Mouse (Mus musculus): ENCODE measurements around the gene Ggt1. TPM values are rescaled to one million over a fixed set of nuclear protein-coding genes. Genes with fewer than 3 reads are reported as not detected.
"Not testable (repeated sequence)": the region's sequence is repeated elsewhere in the genome, so short reads cannot be mapped to it uniquely, and the experiment has no call there.

Ggt1 gene
- 1 to 10 TPM; 2.1 to 3.1 TPM for polyA plus RNA-seq (2017; shearing (Covaris generic))

DNA sequence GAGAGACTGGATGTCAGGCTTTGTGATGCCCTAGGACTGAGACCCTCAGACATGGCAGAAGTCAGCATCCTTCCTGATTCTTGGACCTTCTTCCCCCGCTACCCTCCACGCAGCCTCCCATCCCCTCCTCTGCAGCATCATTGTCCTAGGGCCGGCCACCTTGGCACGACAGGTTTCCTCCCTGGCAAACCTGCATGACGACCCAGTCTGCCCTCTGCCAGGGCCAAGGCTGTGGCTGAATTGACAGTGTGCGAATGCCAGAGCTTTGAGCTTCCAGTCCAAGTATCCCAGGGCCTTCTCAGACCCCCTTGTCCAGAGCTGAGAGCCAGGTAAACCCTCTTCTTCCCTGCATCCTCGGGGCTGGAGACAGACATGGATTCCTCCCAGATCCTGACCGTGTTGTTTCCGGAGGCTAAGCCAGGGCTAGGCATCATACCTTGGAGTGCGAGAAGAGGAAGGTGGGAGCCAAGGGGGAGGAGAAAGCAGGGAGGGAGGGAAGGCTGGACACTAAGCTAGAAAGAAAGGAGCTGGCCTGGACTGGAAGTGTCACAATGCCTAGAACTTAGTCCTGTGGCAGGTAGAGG lies at the start of gene Ggt1:
Gene Ggt1, plus strand, starts transcription at position 534 of the 584 bp plus-strand sequence.
- no peak for ATAC-seq

DNA sequence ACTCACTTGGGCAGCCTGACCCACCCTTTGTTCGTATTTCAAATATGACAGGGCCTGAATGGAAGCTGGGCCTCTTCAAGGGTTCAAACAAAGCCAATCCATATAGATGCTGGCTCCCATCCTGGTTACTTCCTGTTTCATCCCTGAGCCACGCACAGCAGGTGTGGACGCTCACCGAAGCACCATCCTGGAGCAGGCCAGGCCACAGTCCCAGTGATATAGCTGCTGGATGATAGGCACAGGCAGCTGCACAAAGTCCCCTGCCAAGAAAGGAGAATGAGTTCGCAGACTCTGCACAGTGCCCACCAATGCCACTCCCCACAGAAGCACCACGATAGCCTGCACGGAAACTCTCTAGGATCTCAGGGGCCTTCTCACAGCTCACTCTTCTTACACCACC lies 49.5 kb upstream of the Ggt1 start:
- no peak for ATAC-seq

DNA sequence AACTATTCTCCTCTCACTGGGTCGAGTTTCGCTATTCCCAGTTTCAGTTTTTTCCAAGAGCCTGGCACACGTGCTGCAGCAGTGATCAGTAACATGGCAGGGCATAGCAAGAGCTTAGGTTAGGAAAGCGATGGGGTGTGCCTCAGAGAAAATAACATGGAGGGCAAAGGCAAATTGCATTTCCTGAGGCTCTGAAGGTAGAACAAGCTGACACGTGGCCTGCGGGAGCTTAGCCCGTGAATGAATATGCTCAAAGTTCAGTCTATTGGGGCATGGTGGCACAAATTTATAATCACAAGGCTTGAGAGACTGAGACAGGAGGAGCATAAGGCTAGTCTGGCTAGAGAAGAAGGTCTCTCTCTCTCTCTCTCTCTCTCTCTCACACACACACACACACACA lies 48.6 kb upstream of the Ggt1 start:
- ATAC-seq = no peak

DNA sequence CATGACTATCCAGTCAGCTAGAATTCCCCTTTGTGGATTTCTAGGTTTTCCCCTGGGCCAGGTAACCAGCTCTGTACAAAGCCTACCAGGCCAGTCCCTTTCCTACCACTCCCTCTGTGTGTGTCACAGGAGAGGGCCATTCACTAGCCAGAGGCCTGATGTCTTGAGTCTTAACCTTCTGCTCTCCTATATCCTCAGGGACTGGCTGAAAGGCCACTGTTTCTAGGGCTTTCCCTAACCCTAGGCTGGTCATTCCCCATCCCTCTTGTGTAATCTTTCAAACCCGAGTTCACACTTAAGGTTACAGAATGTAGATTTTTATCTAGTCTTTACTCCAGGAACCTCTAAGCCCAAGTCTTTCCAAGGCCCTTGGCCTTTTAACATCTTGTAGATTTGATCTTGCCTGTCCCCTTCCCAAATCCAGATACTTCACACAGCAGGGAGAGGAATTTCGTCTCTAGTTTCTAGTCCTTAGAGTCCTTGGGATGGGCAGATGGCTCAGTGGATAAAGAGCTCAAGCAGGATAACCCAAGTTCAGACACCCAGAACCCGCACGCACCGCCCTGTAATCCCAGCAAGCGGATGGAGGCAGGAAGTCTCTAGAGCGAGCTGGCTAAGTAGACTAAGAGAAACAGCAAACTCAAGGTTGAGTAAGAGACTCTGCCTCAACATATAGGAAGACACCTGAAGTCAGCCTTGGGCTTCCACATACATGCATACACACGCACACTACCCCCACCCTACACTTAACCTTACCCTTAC lies 47.9 kb upstream of the Ggt1 start:
- ATAC-seq = no peak

DNA sequence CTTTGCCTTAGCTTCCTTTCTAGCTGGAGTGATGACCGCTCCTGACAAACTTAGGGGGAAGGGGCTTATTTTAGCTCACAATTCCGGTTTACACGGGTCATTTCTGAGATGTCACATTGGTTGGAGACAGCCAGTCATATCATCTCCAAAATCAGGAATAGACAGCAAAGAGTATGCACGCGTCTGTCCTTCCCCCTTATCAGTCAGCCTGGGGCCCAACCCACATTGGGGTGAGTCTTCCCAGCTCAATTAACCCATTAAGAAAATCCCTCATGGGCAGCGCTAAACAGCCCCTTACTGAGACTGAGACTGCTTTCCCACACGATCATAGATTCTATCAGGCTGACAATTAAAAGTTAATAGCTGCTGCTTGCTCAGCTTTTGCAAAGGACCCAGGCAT lies 47.0 kb upstream of the Ggt1 start:
- no peak for ATAC-seq

DNA sequence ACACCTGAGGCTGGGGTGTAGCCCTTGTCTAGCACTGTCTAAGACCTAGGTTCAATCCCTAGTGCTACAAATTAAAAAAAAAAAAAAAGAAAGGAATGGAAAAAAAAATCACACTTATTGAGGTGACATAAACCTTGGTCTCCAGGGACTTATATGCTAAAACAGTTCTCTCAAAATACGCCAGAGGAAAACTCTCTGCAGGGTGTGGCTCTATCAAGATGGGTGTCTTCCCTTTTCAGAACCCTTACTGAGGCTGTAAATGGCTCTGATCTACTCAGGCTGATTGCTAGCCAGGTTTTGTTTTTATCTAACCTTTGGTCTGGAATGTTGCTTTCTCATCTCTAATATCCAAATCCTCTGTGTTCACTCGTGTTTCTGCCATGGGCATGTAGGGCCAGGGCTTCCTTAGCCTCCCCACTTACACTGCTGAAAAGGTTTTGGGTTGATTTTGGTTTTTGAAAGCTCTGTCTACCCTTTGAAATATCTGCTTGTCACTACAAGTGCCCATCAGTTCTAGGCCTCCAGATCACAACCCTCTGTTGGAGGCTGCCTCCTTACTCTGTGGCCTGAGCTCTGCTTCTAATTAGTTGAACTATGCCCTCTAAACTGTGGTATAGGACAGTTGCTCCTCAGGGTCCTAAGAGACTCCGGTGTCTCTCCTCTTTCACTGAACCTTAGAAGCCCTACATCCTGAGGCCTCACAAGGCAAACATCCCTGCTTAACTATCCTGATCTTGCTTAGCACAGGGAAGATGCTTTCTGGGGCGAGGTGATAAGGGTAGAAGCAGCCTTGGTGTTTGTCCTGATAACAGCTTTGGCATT lies 46.0 kb upstream of the Ggt1 start:
- ATAC-seq = no peak

DNA sequence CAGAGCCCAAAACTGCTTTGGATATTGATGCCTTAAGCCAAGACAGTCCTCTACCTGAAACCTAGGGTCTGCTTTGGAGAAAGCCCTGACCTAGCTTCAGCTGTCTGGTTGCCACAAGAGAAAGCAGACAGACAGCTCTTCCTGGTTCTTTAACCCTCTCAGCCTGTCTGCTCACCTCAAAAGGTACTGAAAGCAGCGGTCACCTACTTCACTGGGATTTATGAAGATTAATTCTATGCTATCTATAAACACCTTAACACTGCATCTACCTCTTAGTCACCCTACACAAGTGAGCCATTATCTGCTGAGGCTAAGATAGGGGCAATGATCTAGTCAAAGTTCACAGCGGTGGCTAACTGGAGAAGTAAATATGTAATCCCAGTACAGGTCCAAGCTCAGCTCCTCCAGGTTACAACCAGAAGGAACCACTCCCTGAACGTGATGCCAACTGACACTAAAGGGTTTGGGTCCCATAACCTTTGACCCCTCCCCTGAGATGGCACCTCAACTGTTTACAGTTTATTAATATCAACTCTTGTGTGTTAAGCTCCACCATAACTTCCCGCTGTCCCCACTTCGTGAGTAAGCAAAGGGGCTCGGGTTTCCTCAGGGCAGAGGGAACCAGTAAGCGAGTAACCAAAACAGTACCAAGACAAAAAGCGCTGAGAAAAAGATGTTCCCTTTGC lies 45.2 kb upstream of the Ggt1 start:
- no peak for ATAC-seq

DNA sequence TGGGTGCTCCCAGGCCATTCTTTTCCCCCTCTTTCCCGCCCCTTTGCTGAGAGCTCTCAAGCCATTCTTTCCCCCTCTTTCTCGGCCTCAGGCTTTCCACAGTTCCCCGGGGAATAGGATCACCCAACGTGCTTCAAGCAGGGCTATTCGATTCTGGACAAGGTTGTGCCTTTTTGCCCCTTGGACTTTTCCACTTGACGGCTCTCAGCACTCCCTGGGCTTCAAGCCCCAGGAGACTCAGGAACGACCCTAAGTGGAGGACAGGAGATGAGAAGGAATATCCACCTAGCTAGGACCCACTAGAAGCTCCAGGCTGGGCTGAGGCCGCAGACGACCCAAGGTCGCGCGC lies 44.7 kb upstream of the Ggt1 start:
- no peak for ATAC-seq

DNA sequence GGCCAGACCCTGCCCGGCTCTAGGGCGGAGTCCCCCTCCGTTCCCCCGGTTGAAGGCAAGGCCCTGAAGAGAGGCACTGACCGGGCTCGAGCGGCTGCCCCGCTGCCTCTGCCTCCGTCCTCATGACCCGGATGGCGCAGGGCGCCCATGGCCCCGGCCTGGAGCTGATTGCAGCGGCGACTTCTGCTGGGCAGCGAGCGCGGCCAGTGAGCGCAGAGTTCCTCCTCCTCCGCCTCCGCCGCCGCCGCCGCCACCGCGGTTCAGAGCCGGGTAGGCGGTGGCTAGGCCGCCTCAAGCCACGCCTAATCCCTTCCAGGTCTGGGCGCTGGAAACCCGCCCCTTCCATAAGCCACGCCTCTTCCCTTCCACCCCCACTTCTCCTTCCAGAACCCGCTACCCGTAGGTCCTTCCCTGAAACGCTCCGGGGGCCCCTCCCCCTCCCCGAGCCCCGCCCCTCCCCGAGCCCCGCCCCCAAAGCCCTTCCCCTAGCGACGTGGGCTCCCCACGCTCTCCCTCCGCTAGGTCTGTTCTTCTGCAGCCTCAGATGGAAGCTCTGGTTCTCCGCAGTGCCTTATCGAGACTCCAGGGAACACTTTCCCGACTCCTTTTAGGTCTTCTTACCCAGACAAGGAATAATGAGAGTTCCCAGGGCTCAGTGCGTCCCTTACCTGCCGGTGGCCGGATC lies 44.2 kb upstream of the Ggt1 start, which contains the start of gene Snrpd3:
Gene Snrpd3, plus strand, starts transcription at position 479 of the 685 bp plus-strand sequence.
- ATAC-seq = peak; percentile 85

DNA sequence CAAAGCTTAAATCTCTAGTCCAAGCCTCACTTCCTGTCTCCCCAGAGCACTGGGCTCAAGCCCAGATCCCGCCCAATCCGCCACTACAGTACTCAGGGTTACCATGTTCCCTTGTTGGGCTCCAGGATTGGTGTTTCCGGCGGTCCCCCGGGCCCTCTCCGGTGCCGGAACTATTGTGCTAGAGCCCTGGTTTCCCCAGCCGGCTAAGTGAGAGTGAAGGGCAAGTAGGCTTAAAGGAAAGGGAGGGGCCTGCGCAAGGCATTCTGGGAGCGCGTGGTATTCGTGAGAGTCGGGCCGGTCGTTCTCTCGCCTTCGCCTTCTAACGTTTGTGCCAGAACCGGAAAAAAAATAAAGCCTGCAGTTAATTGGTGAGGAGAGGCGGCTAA lies 43.7 kb upstream of the Ggt1 start, which contains the start of gene Gucd1:
Gene Gucd1, minus strand, starts transcription at position 215 of the 386 bp plus-strand sequence.
- peak; percentile 83 for ATAC-seq

DNA sequence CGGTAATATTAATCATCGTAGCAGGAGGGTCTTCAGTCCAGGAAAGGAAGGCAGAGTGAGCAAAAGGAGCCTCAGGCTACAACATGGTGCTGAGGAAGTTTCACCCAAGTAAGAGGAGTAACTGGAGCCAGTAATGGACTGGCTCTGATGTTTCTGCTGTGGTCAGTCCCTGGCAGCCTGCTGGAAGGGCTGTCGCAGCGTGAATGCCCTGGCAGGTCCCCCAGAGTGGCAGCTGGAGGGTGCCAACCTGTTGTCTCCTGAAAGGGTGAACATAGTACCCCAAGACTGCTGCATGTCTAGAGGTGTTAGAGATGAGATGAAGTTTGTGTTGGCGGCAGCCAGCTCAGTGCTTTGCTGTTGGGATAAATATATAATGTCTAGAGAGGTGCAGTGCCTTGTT lies 40.8 kb upstream of the Ggt1 start:
- ATAC-seq = no peak

DNA sequence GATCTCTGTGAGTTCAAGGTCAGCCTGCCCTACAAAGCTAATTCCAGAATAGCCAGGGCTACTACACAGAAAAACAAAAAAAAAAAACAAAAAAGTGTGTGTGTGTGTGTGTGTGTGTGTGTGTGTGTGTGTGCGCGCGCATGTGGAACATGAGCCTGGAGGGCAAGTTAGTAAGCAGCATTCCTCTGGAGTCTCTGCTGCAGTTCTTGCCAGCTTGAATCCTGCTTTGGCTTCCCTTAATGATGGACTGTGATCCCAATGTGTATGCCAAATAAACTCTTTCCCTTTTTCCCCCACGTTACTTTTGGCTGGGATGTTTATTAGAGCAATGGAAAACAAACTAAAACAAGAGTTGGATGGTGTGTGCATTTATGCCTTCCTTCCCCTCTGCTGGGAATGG lies 39.8 kb upstream of the Ggt1 start:
- ATAC-seq = no peak

DNA sequence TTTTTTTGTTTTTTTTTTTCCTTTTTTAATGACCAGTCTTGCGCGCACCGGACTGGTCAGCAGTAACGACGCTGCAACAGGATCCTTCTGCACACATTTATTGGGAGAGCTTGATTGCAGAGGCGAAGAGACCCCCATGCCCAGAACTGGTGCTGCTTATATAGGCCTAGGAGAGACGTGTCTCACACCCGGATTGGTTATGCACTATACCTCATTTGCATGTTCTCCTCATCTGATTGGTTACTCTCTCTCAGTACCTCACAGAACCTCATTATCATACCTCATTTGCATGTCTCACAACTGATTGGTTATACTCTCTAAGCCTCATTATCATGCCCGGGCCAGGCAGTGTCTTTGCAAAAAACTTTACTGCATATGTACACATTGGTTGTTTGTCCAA lies 36.0 kb upstream of the Ggt1 start:
- not testable (repeated sequence) for ATAC-seq

DNA sequence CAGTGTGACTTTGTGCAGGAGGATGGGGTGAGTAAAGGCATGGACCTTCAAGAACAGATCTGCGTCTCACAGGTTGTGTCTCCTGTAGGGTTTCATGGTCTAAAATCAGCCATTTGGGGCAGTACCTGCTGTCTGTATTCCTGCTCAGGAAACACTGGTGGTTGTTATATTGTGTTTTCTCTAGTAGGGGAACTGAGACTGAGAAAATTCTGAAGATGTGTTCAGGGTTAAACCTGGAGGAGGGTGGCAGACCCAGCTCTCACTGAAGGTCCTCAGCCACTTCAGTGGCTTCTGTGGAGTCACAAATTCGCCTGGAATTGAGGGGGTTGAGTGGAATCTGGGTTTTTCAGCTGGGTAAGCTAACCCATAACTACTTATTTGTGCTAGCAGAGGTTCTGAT lies 31.1 kb upstream of the Ggt1 start:
- ATAC-seq = no peak

DNA sequence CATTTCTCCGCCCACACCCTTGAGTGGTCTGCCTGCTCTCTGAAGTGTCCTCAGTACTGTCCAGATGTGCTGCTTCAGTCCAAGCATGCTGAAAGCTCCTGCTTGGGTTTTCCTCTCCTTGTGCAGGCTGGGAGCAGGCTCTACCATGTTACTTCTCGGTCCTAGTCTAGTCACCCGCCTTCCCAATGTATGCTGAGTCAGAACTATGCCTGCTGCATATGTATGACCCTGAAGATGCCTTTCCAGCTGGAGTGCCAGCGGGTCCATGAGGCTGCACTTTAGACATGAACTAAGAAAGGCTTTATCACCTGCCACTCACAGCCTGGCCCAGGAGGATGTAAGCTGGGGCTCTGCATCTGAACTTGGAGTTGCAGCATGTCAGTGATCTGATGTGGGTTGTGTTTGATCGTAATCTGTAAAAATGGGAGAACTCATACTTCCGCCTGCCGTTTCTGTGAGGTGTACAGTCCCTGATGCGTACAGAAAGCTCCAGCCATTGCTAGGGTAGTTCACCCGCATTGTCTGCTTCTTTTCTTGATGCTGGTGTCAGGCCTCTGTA lies 29.8 kb upstream of the Ggt1 start:
- peak; percentile 86 for ATAC-seq

DNA sequence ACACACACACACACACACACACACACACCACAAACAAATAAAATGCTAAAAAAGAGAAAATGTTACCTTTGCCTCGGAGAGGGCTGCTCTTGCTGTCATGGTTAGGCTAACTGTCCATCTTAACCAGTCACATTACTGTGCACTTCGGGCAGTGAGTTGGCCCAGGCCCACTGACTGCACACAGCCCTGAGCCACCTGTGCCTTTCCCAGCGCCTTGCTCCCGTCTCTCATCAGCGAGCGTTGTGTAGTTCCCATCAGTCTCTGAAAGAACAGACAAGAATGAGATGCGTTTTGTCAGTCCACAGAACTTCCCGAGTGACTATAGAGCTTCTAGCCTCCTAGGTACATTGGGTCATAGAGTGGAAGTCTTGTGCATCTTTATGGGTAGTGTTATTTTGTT lies 27.2 kb upstream of the Ggt1 start:
- no peak for ATAC-seq

DNA sequence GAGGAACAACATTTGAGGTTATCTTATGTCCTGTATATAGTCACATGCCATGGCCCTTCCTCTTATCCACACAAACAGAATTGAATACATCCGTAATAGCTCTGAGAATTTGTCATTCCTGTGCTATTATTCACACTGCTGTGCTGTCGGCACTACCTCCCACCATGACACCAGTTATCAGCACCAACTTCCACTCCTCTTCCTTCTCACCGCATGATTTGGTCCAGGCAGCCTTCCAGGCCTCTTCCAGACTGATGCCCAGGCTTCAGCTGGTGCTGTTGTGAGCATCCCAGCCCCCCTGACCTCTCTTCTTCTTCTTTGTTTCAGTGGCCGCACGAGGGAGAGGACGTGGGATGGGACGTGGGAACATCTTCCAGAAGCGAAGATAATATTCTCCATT lies 26.5 kb upstream of the Ggt1 start:
- no peak for ATAC-seq

DNA sequence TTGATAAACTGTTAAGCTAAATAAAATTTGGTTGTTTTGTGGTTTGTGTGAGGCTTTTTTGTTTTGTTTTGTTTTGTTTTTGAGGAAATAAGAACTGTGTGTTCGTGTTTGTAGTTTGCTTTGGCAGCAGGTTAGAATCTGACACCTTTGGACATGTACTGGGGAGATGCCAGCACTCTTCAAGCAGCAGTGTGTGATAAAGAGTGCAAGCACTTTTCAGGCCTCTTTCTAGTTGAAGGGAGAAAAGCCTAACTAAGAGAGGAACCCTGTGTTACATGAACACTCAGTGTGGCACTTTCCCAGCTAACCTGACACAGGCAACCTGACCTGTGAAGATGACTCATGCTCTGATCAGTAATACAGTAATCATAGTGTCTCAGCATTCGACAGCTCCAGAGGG lies 26.0 kb upstream of the Ggt1 start:
- no peak for ATAC-seq

DNA sequence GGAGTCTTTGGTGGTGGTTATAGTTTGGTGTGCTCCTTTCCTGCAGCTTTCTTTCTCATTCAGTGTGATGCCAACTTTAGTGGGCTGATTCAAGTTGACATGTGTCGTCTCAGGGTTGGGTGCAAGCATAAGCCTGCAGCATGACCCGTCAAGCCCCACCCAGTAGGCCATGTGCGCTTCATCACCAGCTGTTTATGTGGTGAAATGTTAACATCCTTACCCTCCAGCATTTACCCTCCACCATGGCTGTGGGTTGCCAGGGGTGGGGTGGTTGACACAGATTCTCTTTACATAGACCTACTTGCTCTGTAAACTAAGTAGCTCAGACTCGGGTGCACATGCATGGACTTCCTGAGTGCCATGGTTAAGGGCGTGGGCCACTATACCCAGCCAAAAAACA lies 25.3 kb upstream of the Ggt1 start:
- peak; percentile 59 for ATAC-seq

DNA sequence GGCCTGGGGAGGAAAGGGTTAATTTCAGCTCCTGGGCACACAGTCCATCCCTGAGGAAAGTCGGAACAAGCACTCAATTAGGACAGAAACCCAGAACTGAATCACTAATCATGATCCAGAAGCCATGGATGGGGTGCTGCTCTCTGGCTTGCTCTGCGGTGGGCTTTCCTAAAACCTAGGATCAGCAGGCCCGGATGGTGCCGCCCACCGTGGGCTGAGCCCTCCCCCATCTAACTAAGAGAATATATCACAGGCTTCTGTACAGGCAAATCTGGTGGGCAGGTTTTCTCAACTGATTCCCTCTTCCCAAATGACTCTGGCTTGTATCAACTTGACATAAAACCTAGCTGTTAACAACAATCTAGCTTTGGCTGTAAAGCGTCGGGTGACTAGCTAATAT lies 13.5 kb upstream of the Ggt1 start:
- ATAC-seq = no peak

DNA sequence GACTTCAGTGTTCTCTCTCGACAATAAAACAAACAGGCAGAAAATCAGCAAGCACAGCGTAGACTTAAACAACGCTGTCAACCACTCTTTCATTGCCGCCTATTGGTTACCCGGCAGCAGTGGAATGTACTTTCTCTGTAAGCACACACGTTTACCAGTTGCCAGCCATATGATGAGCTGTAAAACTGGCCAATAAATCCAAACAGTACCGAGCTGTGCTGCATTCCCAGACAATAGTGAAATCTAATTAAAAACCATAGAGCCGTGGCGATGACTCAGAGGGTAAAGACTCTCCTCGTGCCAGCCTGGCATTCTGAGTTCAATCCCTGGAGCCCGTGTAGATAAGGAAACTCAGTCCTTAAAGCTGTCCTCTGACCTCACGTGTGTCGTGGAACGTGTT lies 12.9 kb upstream of the Ggt1 start:
- ATAC-seq = no peak

DNA sequence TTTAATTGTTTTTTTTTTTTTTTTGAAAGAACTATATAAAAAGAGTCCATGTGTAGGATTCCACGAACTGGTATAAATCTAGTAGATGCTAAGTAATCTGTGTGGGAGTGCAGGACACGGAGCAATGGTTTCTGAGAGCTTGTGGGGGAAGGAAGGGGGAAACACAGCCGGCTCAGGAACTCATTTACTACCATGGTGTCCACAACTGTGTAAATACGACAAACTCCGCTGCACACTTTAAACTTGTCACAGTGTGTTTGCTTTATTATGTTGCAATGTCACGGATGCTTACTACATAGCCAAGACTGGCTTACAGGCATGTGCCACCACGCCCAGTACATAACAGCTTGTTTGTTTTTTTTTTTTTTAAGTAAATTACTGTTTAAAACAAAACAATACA lies 11.5 kb upstream of the Ggt1 start:
- ATAC-seq = no peak

All from activated CD4-positive, CD25-positive, alpha-beta regulatory T cell, adult 4 months (primary cell).